Mouse (Mus musculus) heart, postnatal 36 days (tissue): ENCODE data around the gene Ildr1. TPM values are rescaled to one million over a fixed set of nuclear protein-coding genes. Genes with fewer than 3 reads are reported as not detected.

Source experiments
- DNase-seq, 2 experiments: peaks; one replicate each; pipeline ENCODE4 v3.0.0; 2021 to 2022
- intact Hi-C: fragments of 180-260 bp; cut with DNase I; formaldehyde crosslinking; loops from one replicate; pipeline ENCODE4 v1.15.1; 2025
- total RNA-seq, 2 experiments: library from RNA; stranded (reverse); gene quantifications; 2 replicates each; pipeline ENCODE4 v1.2.3; 2021

Gene Ildr1
- total RNA-seq, 2 experiments from 2014 or later: not detected

- no peak for DNase-seq
- intact Hi-C loops: no loop called here
These were observed 76.5 kb downstream of the Ildr1 start for GRCm38 (mm10) chr16:36770191-36770771.

- intact Hi-C loops: no loop called here
- no peak for DNase-seq
These were observed 77.1 kb downstream of the Ildr1 start for GRCm38 (mm10) chr16:36770830-36771229.

GRCm38 (mm10) chr16:36771244-36771643 lies 77.5 kb downstream of the Ildr1 start:
- DNase-seq: no peak
- intact Hi-C loops: no loop called here

GRCm38 (mm10) chr16:36771703-36772102 lies 77.9 kb downstream of the Ildr1 start:
- no peak for DNase-seq
- intact Hi-C loops: no loop called here

GRCm38 (mm10) chr16:36772996-36773395 lies 79.2 kb downstream of the Ildr1 start:
- intact Hi-C loops: no loop called here
- DNase-seq: no peak

- intact Hi-C loops: no loop called here
These were observed 81.9 kb downstream of the Ildr1 start for GRCm38 (mm10) chr16:36775658-36776057.

More at GRCm38 (mm10) chr16:36775658-36776057, 81.9 kb downstream of the Ildr1 start:
- no peak for DNase-seq

Other genes with a start within 250 kb of the Ildr1 start
- gene Stfa3, start 238.6 kb upstream of the Ildr1 start, total RNA-seq: not detected
- gene Casr, start 131.8 kb upstream of the Ildr1 start, total RNA-seq: under 1 TPM in 1 of 2 experiments, not detected in 1; 0.08 TPM
- gene Cd86, start 27.9 kb upstream of the Ildr1 start, total RNA-seq: 1 to 10 TPM; 1.9 to 2.6 TPM
- gene Slc15a2, start 91.0 kb downstream of the Ildr1 start, total RNA-seq: 1 to 10 TPM; 1.4 to 2.8 TPM
- 10 to 100 TPM; 14.3 to 15.2 TPM for gene Iqcb1, start 134.4 kb downstream of the Ildr1 start, total RNA-seq
- gene Eaf2, start 181.0 kb downstream of the Ildr1 start, total RNA-seq: under 1 TPM; 0.54 to 0.78 TPM
- gene Golgb1, start 181.2 kb downstream of the Ildr1 start, total RNA-seq: 10 to 100 TPM; 45.5 to 46.8 TPM
- 10 to 100 TPM in 1 of 2 experiments, 1 to 10 TPM in 1; 8.2 to 10.8 TPM for gene Hcls1, start 241.0 kb downstream of the Ildr1 start, total RNA-seq